Mouse (Mus musculus) embryonic facial prominence, embryonic 11.5 days (tissue): ENCODE measurements around the gene Mgat1. TPM values are rescaled to one million over a fixed set of nuclear protein-coding genes. Genes with fewer than 3 reads are reported as not detected.

Experiments
- ATAC-seq: fragments of 200-750 bp; cut with Nextera tagmentation; replicated peaks from 2 replicates; pipeline ENCODE4 v1.8.0; 2017; ENCODE audit warnings: low read depth; ENCODE audit not compliant: insufficient number of reproducible peaks, low FRiP score, low TSS enrichment
- DNase-seq: peaks from one replicate; pipeline ENCODE4 v3.0.0-alpha.2; 2015; ENCODE audit warnings: low spot score
- H3K27ac ChIP-seq: fragments of 300-500 bp; sonication (generic); replicated peaks from 2 replicates; pipeline ENCODE4 v1.5.1; 2014; ENCODE audit warnings: mild to moderate bottlenecking, low read depth, low read length, control low read depth
- H3K27me3 ChIP-seq: fragments of 300-500 bp; sonication (generic); 2 replicates; pipeline ENCODE4 v1.6.1; 2014; ENCODE audit warnings: mild to moderate bottlenecking, low read length, moderate library complexity, mixed read lengths; ENCODE audit not compliant: control insufficient read depth, insufficient read depth
- H3K36me3 ChIP-seq: fragments of 300-500 bp; sonication (generic); replicated peaks from 2 replicates; pipeline ENCODE4 v1.6.1; 2014; ENCODE audit warnings: low read depth, mild to moderate bottlenecking, low read length, moderate library complexity, mixed read lengths; ENCODE audit not compliant: control insufficient read depth, insufficient read depth
- H3K4me1 ChIP-seq: fragments of 300-500 bp; sonication (generic); 2 replicates; pipeline ENCODE4 v1.6.1; 2014; ENCODE audit warnings: low read length, mixed read lengths; ENCODE audit not compliant: control insufficient read depth, insufficient read depth
- H3K4me2 ChIP-seq: fragments of 300-500 bp; sonication (generic); 2 replicates; pipeline ENCODE4 v1.6.1; 2014; ENCODE audit warnings: low read depth, mild to moderate bottlenecking, control low read depth, low read length, moderate library complexity
- H3K4me3 ChIP-seq: fragments of 300-500 bp; sonication (generic); 2 replicates; pipeline ENCODE4 v1.5.1; 2014; ENCODE audit warnings: low read depth, low read length, control low read depth
- H3K9ac ChIP-seq: fragments of 300-500 bp; sonication (generic); replicated peaks from 2 replicates; pipeline ENCODE4 v1.6.1; 2014; ENCODE audit warnings: mild to moderate bottlenecking, control low read depth, low read length
- H3K9me3 ChIP-seq: fragments of 300-500 bp; sonication (generic); replicated peaks from 2 replicates; pipeline ENCODE4 v1.6.1; 2016; ENCODE audit warnings: mild to moderate bottlenecking, low read length, inconsistent platforms, mixed read lengths; ENCODE audit not compliant: control insufficient read depth
- WGBS: fragments of 180-500 bp; shearing (Covaris S2); extraction: QIAGEN DNeasy Blood & Tissue Kit; methylation state at CpG from one replicate; pipeline ENCODE4 v1.1.7; 2014; 5-methylcytosine and 5-hydroxymethylcytosine counted together
- polyA plus RNA-seq: library from polyadenylated mRNA; unstranded; fragments of >200 nt; fragmentation: Nextera tagmentation; extraction: Ambion mirVana; gene quantifications from 2 replicates; pipeline ENCODE4 v1.2.1, GENCODE M21; 2014

The Mgat1 gene
- polyA plus RNA-seq, 1 experiment from 2014 or later: 26.4 TPM

GRCm38 (mm10) chr11:49250422-49251379 lies 6.7 kb downstream of the Mgat1 start:
- H3K36me3 ChIP-seq: peaks cover 3% of the 10 kb centered on the region
- no peaks in the 10 kb centered on the region for H3K27me3 ChIP-seq
- peak overlapping the region; percentile 77 for H3K4me2 ChIP-seq
- peak; percentile 95 for ATAC-seq
- no peaks in the 10 kb centered on the region for H3K9me3 ChIP-seq
- peak overlapping the region; percentile 87 for H3K9ac ChIP-seq
- WGBS: 3% methylated on average over 44 of the region's 45 CpGs
- peak overlapping the region; percentile 75 for H3K27ac ChIP-seq
- H3K4me3 ChIP-seq: peak overlapping the region; percentile 59
- H3K4me1 ChIP-seq: no peaks in the 10 kb centered on the region
- DNase-seq: peak; percentile 86

- no peak overlapping the region for H3K27ac ChIP-seq
- ATAC-seq (no peak), DNase-seq (no peak)
- no peaks in the 10 kb centered on the region for H3K9me3 ChIP-seq
- H3K4me1 ChIP-seq: no peaks in the 10 kb centered on the region
- peaks cover 3% of the 10 kb centered on the region for H3K36me3 ChIP-seq
- 66% methylated on average over 7 of the region's 7 CpGs for WGBS
- peak overlapping the region; percentile 59; the same call in 1 of the 2 replicates for H3K4me3 ChIP-seq
- H3K4me2 ChIP-seq: peak overlapping the region; percentile 77
- H3K9ac ChIP-seq: peak overlapping the region; percentile 87
- no peaks in the 10 kb centered on the region for H3K27me3 ChIP-seq
These were observed 7.4 kb downstream of the Mgat1 start for GRCm38 (mm10) chr11:49251380-49251761.

DNA sequence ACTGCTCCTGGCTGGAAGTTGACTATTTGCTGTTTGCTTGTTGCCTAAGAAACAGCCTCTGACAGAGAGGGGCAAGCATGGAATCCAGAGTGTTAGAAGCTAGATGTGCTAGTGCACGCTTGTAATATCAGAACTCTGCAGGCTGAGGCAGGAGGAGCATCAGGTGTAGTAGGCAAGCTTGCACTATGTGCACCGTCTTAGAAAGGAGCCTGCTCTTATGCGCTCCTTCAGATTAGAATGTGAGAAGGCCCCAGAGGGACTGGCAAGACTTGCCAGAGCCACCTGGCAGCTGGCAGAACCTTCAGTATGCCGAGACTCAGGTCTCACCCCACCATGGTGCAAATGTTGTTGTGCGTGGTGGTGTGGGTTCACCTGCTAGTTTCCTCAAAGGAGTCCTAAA lies 8.1 kb downstream of the Mgat1 start:
- ATAC-seq (no peak), DNase-seq (no peak)
- no peaks in the 10 kb centered on the region for H3K9me3 ChIP-seq
- H3K4me3 ChIP-seq: no peak overlapping the region
- no peaks in the 10 kb centered on the region for H3K27me3 ChIP-seq
- peaks cover 3% of the 10 kb centered on the region for H3K36me3 ChIP-seq
- 89% methylated on average over 5 of the region's 5 CpGs for WGBS
- no peak overlapping the region for H3K27ac ChIP-seq
- no peaks in the 10 kb centered on the region for H3K4me1 ChIP-seq
- no peak overlapping the region for H3K9ac ChIP-seq
- no peak overlapping the region for H3K4me2 ChIP-seq

DNA sequence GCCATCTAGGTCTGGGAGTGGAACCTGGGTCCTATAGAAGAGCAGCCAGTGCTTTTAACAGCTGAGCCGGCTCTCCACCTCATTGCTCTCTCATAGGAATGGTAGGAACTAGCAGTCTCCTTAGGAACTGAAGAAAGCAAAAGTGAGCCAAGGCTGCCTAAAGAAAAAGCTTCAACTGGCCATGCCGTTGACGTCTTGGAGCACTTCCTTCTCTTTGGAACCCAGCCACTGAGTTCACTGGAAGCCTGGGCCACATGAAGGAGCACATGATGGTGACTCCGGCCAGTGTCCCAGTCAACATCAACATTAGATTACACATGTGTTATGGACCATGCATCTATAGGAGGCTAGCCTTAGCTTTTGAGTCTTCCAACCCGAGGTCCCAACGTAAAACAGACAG lies 9.0 kb downstream of the Mgat1 start:
- H3K27ac ChIP-seq: no peak overlapping the region
- WGBS: 94% methylated on average over 6 of the region's 6 CpGs
- H3K9ac ChIP-seq: no peak overlapping the region
- H3K27me3 ChIP-seq: no peaks in the 10 kb centered on the region
- H3K36me3 ChIP-seq: peaks cover 3% of the 10 kb centered on the region
- no peak for ATAC-seq
- no peak overlapping the region for H3K4me3 ChIP-seq
- H3K9me3 ChIP-seq: no peaks in the 10 kb centered on the region
- H3K4me2 ChIP-seq: no peak overlapping the region
- no peaks in the 10 kb centered on the region for H3K4me1 ChIP-seq
- DNase-seq: no peak

- ATAC-seq (no peak), DNase-seq (no peak)
- H3K4me2 ChIP-seq: no peak overlapping the region
- no peaks in the 10 kb centered on the region; the same call in 1 of the 2 replicates for H3K36me3 ChIP-seq
- H3K4me3 ChIP-seq: no peak overlapping the region
- no peak overlapping the region for H3K27ac ChIP-seq
- no peaks in the 10 kb centered on the region for H3K9me3 ChIP-seq
- no peak overlapping the region for H3K9ac ChIP-seq
- H3K27me3 ChIP-seq: no peaks in the 10 kb centered on the region
- 91% methylated on average over 2 of the region's 2 CpGs for whole genome bisulfite sequencing
- H3K4me1 ChIP-seq: no peaks in the 10 kb centered on the region
These were observed 15.3 kb downstream of the Mgat1 start for GRCm38 (mm10) chr11:49259296-49259695.

- H3K27me3 ChIP-seq: no peaks in the 10 kb centered on the region
- H3K27ac ChIP-seq: no peak overlapping the region
- no peaks in the 10 kb centered on the region; the same call in 1 of the 2 replicates for H3K36me3 ChIP-seq
- no peak overlapping the region for H3K9ac ChIP-seq
- no peaks in the 10 kb centered on the region for H3K9me3 ChIP-seq
- H3K4me2 ChIP-seq: no peak overlapping the region
- DNase-seq: no peak
- H3K4me3 ChIP-seq: no peak overlapping the region
- ATAC-seq: no peak
- H3K4me1 ChIP-seq: no peaks in the 10 kb centered on the region
- 83% methylated on average over 1 of the region's 1 CpGs for WGBS
These were observed 15.8 kb downstream of the Mgat1 start for GRCm38 (mm10) chr11:49259829-49260228.

DNA sequence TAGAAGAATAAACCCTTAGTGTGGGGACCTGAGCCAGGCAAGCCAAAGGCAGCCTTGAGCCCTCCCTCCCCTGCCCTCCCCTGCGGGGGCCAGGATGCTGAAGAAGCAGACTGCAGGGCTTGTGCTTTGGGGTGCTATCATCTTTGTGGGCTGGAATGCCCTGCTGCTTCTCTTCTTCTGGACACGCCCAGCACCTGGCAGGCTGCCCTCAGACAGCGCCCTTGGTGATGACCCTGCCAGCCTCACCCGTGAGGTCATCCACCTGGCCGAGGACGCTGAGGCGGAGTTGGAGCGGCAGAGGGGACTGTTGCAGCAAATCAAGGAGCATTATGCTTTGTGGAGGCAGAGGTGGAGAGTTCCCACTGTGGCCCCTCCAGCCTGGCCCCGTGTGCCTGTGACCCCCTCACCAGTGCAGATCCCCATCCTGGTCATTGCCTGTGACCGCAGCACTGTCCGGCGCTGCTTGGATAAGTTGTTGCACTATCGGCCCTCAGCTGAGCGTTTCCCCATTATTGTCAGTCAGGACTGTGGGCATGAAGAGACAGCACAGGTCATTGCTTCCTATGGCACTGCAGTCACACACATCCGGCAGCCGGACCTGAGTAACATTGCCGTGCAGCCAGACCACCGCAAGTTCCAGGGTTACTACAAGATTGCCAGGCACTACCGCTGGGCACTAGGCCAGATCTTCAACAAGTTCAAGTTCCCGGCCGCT lies 16.8 kb downstream of the Mgat1 start:
- H3K9me3 ChIP-seq: no peaks in the 10 kb centered on the region
- no peak overlapping the region for H3K4me2 ChIP-seq
- no peaks in the 10 kb centered on the region for H3K27me3 ChIP-seq
- H3K27ac ChIP-seq: no peak overlapping the region
- H3K4me1 ChIP-seq: no peaks in the 10 kb centered on the region
- H3K36me3 ChIP-seq: no peaks in the 10 kb centered on the region; the same call in 1 of the 2 replicates
- no peak overlapping the region for H3K9ac ChIP-seq
- WGBS: 95% methylated on average over 20 of the region's 21 CpGs
- ATAC-seq (no peak), DNase-seq (no peak)
- H3K4me3 ChIP-seq: no peak overlapping the region
